Comparison of ENCODE assay signal across 8 mouse cellular contexts in the genomic region with DNA sequence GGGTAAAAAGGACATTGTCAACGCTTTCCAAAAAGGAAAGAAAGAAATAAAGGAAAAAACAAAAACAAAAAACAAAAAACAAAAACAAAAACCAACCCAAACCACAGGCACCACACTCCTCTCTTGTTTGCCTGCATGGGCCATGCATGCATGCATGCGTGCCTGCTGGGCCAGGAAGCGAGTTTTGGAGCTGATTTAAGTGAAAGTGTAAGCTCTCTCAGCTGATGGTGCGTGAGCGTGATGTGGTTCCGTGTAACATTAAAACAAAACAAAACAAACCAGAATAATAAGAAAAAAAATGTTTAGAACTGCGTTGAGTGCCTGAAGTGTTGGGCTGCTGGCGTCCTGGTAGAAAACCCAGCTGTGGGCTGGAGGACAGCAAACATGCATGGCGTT. TPM values are rescaled to one million over a fixed set of nuclear protein-coding genes. Genes with fewer than 3 reads are reported as not detected.
DNase-seq lines count a peak whose midpoint lies in the region; ATAC-seq and TF ChIP-seq lines count a peak whose summit lies in the region.

No protein-coding gene starts in this region.

- peak overlapping the region; percentile 81 for H3K4me3 ChIP-seq in heart, embryonic 12.5 days
- peak overlapping the region; percentile 83 for H3K4me3 ChIP-seq in kidney, embryonic 15.5 days (replicated peaks)
- peak overlapping the region; percentile 75 for H3K4me3 ChIP-seq in stomach, postnatal 0 days (ENCODE audit: low read depth, low read length)

- H3K4me2 ChIP-seq in heart, embryonic 12.5 days, result peak overlapping the region; percentile 78
- peak overlapping the region; percentile 84 for H3K4me2 ChIP-seq in kidney, embryonic 15.5 days
- peak overlapping the region; percentile 68 for H3K4me2 ChIP-seq in stomach, postnatal 0 days (replicated peaks; ENCODE audit: low read depth)

- 5% methylated on average over 9 of the region's 9 CpGs for WGBS in heart, embryonic 12.5 days
- 5% methylated on average over 9 of the region's 9 CpGs for WGBS in kidney, embryonic 15.5 days
- 17% methylated on average over 9 of the region's 9 CpGs for WGBS in stomach, postnatal 0 days

- H3K9ac ChIP-seq in heart, embryonic 12.5 days, result peak overlapping the region; percentile 92
- peak overlapping the region; percentile 83 for H3K9ac ChIP-seq in kidney, embryonic 15.5 days
- peak overlapping the region; percentile 86 for H3K9ac ChIP-seq in stomach, postnatal 0 days (ENCODE audit: low read length)

- no peaks in the 10 kb centered on the region for H3K9me3 ChIP-seq in heart, embryonic 12.5 days (replicated peaks)
- H3K9me3 ChIP-seq in kidney, embryonic 15.5 days (replicated peaks), result no peaks in the 10 kb centered on the region
- H3K9me3 ChIP-seq in stomach, postnatal 0 days (ENCODE audit: control insufficient read depth, low read length), result no peaks in the 10 kb centered on the region

- peak; percentile 33 to 51 for DNase-seq in left cerebral cortex, postnatal 25 days (ENCODE audit: low spot score in 2 of 2)
- no peak for DNase-seq in left cerebral cortex, adult 8-10 months (ENCODE audit: low spot score in 2 of 2)
- DNase-seq in brain, embryonic 18.5 days (ENCODE audit: low read depth, low spot score), result peak; percentile 20
- peak; percentile 29 for DNase-seq in lung, postnatal 10 days
- peak; percentile 33 for DNase-seq in stomach, postnatal 0 days (ENCODE audit: low spot score)
- no peak for DNase-seq in natural killer cell, adult 2 months (ENCODE audit: low spot score in 2 of 2)

- intact Hi-C loops in left cerebral cortex, postnatal 25 days (cut with DNase I), result loop anchor here (5.0 kb wide), 2 partner anchors 302 to 478 kb away; partner anchors contain the start of genes Asb4 and Casd1

- no peak for TF ChIP-seq CTCF in stomach, postnatal 0 days (IDR thresholded peaks at IDR 0.05; ENCODE audit: low read depth)

- no peak for TF ChIP-seq EP300 in stomach, postnatal 0 days (optimal IDR thresholded peaks at IDR 0.05)

- no peaks in the 10 kb centered on the region for H3K27me3 ChIP-seq in heart, embryonic 12.5 days (replicated peaks)
- H3K27me3 ChIP-seq in kidney, embryonic 15.5 days, result no peaks in the 10 kb centered on the region
- H3K27me3 ChIP-seq in stomach, postnatal 0 days (ENCODE audit: control insufficient read depth, insufficient read depth, low read length), result no peaks in the 10 kb centered on the region

- H3K27ac ChIP-seq in heart, embryonic 12.5 days (ENCODE audit: poor library complexity, severe bottlenecking), result peak overlapping the region; percentile 83
- H3K27ac ChIP-seq in kidney, embryonic 15.5 days, result peak overlapping the region; percentile 95
- H3K27ac ChIP-seq in stomach, postnatal 0 days (replicated peaks), result peak overlapping the region; percentile 50; the same call in 1 of the 2 replicates

- H3K36me3 ChIP-seq in heart, embryonic 12.5 days, result peaks cover 9% of the 10 kb centered on the region; the same call in 1 of the 2 replicates
- peaks cover 11% of the 10 kb centered on the region for H3K36me3 ChIP-seq in kidney, embryonic 15.5 days
- no peaks in the 10 kb centered on the region for H3K36me3 ChIP-seq in stomach, postnatal 0 days (ENCODE audit: control insufficient read depth, insufficient read depth, low read length)

- peaks cover 19% of the 10 kb centered on the region; the same call in 1 of the 2 replicates for H3K4me1 ChIP-seq in heart, embryonic 12.5 days (replicated peaks)
- peaks cover 13% of the 10 kb centered on the region; the same call in 1 of the 2 replicates for H3K4me1 ChIP-seq in kidney, embryonic 15.5 days
- H3K4me1 ChIP-seq in stomach, postnatal 0 days (replicated peaks; ENCODE audit: control insufficient read depth, insufficient read depth), result no peaks in the 10 kb centered on the region

- ATAC-seq in heart, embryonic 12.5 days (ENCODE audit: insufficient number of reproducible peaks, low FRiP score), result no peak
- ATAC-seq in kidney, embryonic 15.5 days (replicated peaks; ENCODE audit: low FRiP score), result no peak
- no peak for ATAC-seq in stomach, postnatal 0 days (ENCODE audit: low FRiP score, low TSS enrichment)

RNA-seq across cellular contexts. Expression of gene Ppp1r9a, which starts 1.3 kb away (rescaled TPM):
- 100 to 1,000 TPM; 191 to 212 TPM for total RNA-seq in left cerebral cortex, postnatal 25 days (2021)
- 100 to 1,000 TPM; 205 to 266 (median 234) TPM for total RNA-seq in left cerebral cortex, adult 8-10 months (2022)
- 17.4 and 19.0 TPM in 2 replicates for polyA plus RNA-seq in heart, embryonic 12.5 days (2016; fragmentation: Nextera tagmentation; extraction: Ambion mirVana)
- 19.0 and 19.5 TPM in 2 replicates for polyA plus RNA-seq in kidney, embryonic 15.5 days (2015; fragmentation: Nextera tagmentation; extraction: Ambion mirVana)
- 3.1 and 3.5 TPM in 2 replicates for polyA plus RNA-seq in stomach, postnatal 0 days (2015; fragmentation: Nextera tagmentation; extraction: Ambion mirVana)

Comparison
In these comparisons a context has a peak if more than half of its experiments do, and no peak if none do; other contexts are left out.
1. DNase-seq: peak in left cerebral cortex, postnatal 25 days (2 of 2), brain, embryonic 18.5 days (single experiment), lung, postnatal 10 days (single experiment) and stomach, postnatal 0 days (single experiment); none in left cerebral cortex, adult 8-10 months (0 of 2) and natural killer cell, adult 2 months (0 of 2).
2. Peak in every context shown above with its lines, with median percentiles within 50 percentile points of each other: H3K27ac ChIP-seq, H3K4me2 ChIP-seq, H3K4me3 ChIP-seq and H3K9ac ChIP-seq.